Mouse (Mus musculus) megakaryocyte, embryonic 14.5 days (primary cell): ENCODE results near the gene Golga5.

ENCODE experiments used
- FLI1 ChIP-seq: IDR thresholded peaks from 2 replicates; pipeline ENCODE4 v1.6.1; 2012; ENCODE audit warnings: low read length, inconsistent platforms, mixed read lengths
- GATA1 ChIP-seq: IDR thresholded peaks from 3 replicates; pipeline ENCODE4 v1.6.1; 2012; ENCODE audit warnings: mixed read lengths, low read length, inconsistent platforms, borderline replicate concordance

DNA sequence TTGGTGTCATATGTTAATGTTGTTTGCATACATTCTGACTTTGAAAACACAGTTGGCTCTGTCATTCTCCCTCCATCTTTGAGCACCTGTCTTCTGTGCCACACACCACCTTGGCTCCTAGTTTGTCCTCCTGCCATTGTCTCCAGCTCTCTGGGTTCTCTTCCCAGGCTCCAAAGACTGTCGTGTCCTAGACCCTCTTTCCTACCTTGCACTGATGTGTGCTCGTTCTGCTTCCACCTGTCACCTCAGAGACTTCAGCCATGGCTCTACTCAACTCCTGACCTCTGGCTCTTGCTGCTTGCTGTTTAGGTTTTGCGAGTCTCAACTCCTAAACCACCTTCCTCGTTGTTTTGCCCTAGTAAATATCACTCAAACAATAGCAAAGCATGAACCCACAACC, 11.5 kb downstream of the Golga5 start:
- TF ChIP-seq GATA1 (no peak), FLI1 (no peak)
